Mouse (Mus musculus) forebrain, postnatal 0 days (tissue): ENCODE results near the gene Vamp2. TPM values are rescaled to one million over a fixed set of nuclear protein-coding genes. Genes with fewer than 3 reads are reported as not detected.

Source experiments
- ATAC-seq: fragments of 200-750 bp; cut with Nextera tagmentation; 2 replicates; pipeline ENCODE4 v1.8.0; 2017; ENCODE audit warnings: mild to moderate bottlenecking, moderate library complexity
- DNase-seq: peaks from one replicate; pipeline ENCODE4 v3.0.0-alpha.2; 2015
- H3K27ac ChIP-seq: fragments of 300-500 bp; sonication (generic); 2 replicates; pipeline ENCODE4 v1.5.1; 2014; ENCODE audit warnings: low read depth, mild to moderate bottlenecking, antibody characterized with exemption, low read length, moderate library complexity, mixed read lengths
- H3K27me3 ChIP-seq: fragments of 300-500 bp; sonication (generic); 2 replicates; pipeline ENCODE4 v1.6.1; 2014; ENCODE audit warnings: mild to moderate bottlenecking, low read length, mixed read lengths; ENCODE audit not compliant: insufficient read depth
- H3K36me3 ChIP-seq: fragments of 300-500 bp; sonication (generic); 2 replicates; pipeline ENCODE4 v1.6.1; 2014; ENCODE audit warnings: mild to moderate bottlenecking, moderate library complexity; ENCODE audit not compliant: insufficient read depth
- H3K4me1 ChIP-seq: fragments of 300-500 bp; sonication (generic); 2 replicates; pipeline ENCODE4 v1.6.1; 2014; ENCODE audit warnings: antibody characterized with exemption; ENCODE audit not compliant: insufficient read depth
- H3K4me2 ChIP-seq: fragments of 300-500 bp; sonication (generic); 2 replicates; pipeline ENCODE4 v1.6.1; 2014; ENCODE audit warnings: low read depth, mild to moderate bottlenecking, moderate library complexity
- H3K4me3 ChIP-seq: fragments of 300-500 bp; sonication (generic); 2 replicates; pipeline ENCODE4 v1.5.1; 2014; ENCODE audit warnings: low read depth, low read length, mixed read lengths
- H3K9ac ChIP-seq: fragments of 300-500 bp; sonication (generic); 2 replicates; pipeline ENCODE4 v1.6.1; 2014; ENCODE audit warnings: mild to moderate bottlenecking
- H3K9me3 ChIP-seq: fragments of 300-500 bp; sonication (generic); 2 replicates; pipeline ENCODE4 v1.6.1; 2016; ENCODE audit warnings: low read length
- CTCF ChIP-seq: sonication (generic); IDR thresholded peaks from 2 replicates; pipeline ENCODE4 v1.5.1; 2016; ENCODE audit warnings: antibody characterized with exemption, control low read depth, low read depth
- WGBS: fragments of 180-500 bp; shearing (Covaris S2); extraction: QIAGEN DNeasy Blood & Tissue Kit; methylation state at CpG from one replicate; pipeline ENCODE4 v1.1.7; 2014; 5-methylcytosine and 5-hydroxymethylcytosine counted together
- polyA plus RNA-seq: library from polyadenylated mRNA; unstranded; fragments of >200 nt; fragmentation: Nextera tagmentation; extraction: Ambion mirVana; gene quantifications from 2 replicates; pipeline ENCODE4 v1.2.1, GENCODE M21; 2015
- total RNA-seq: library from RNA; depleted of rRNA; stranded (reverse); fragments of >200 nt; gene quantifications from 2 replicates; pipeline ENCODE4 v1.2.3, GENCODE M21; 2014

The Vamp2 gene
- total and polyA plus RNA-seq, 2 experiments from 2014 or later = 104 to 554 TPM

- peak overlapping the region; percentile 75 for H3K27ac ChIP-seq
- peaks cover 18% of the 10 kb centered on the region for H3K4me1 ChIP-seq
These were observed 33.5 kb downstream of the Vamp2 start for GRCm38 (mm10) chr11:69121741-69122335.

GRCm38 (mm10) chr11:69122336-69122951 is 34.2 kb downstream of the Vamp2 start, which contains the start of gene 9130213A22Rik:
Gene 9130213A22Rik (minus strand): TSS chr11:69122589.
- peaks cover 18% of the 10 kb centered on the region for H3K4me1 ChIP-seq
- no peaks in the 10 kb centered on the region for H3K27me3 ChIP-seq
- peak within 1 kb of the TSS; percentile 73 for H3K9ac ChIP-seq
- peak within 1 kb of the TSS; percentile 96 for H3K4me2 ChIP-seq
- ATAC-seq = peak; percentile 63
- H3K9me3 ChIP-seq = no peaks in the 10 kb centered on the region
- H3K27ac ChIP-seq = peak within 1 kb of the TSS; percentile 75
- 1% methylated on average over 65 of the region's 66 CpGs for WGBS
- H3K4me3 ChIP-seq = peak within 1 kb of the TSS; percentile 85
- H3K36me3 ChIP-seq = no peaks in the 10 kb centered on the region
- peak; percentile 89 for DNase-seq
- TF ChIP-seq CTCF = peak; percentile 79

More at GRCm38 (mm10) chr11:69121741-69122335, 33.5 kb downstream of the Vamp2 start:
- no peak for TF ChIP-seq CTCF
- DNase-seq (peak; percentile 61), ATAC-seq (no peak)
- no peaks in the 10 kb centered on the region for H3K9me3 ChIP-seq
- no peaks in the 10 kb centered on the region for H3K36me3 ChIP-seq
- no peaks in the 10 kb centered on the region for H3K27me3 ChIP-seq
- WGBS = 3% methylated on average over 31 of the region's 32 CpGs
- H3K9ac ChIP-seq = peak overlapping the region; percentile 73
- peak overlapping the region; percentile 96 for H3K4me2 ChIP-seq
- peak overlapping the region; percentile 85 for H3K4me3 ChIP-seq

GRCm38 (mm10) chr11:69123056-69123692 is 34.9 kb downstream of the Vamp2 start:
- DNase-seq = peak; percentile 95
- ATAC-seq = no peak
- peak overlapping the region; percentile 96 for H3K4me2 ChIP-seq
- H3K9me3 ChIP-seq = no peaks in the 10 kb centered on the region
- peak; percentile 52 for TF ChIP-seq CTCF
- peak overlapping the region; percentile 88 for H3K27ac ChIP-seq
- H3K27me3 ChIP-seq = no peaks in the 10 kb centered on the region
- H3K36me3 ChIP-seq = no peaks in the 10 kb centered on the region
- peak overlapping the region; percentile 85 for H3K4me3 ChIP-seq
- H3K4me1 ChIP-seq = peaks cover 18% of the 10 kb centered on the region
- WGBS = under 1% methylated on average over 29 of the region's 29 CpGs
- peak overlapping the region; percentile 73 for H3K9ac ChIP-seq

GRCm38 (mm10) chr11:69123693-69124497 is 35.6 kb downstream of the Vamp2 start:
- Histone ChIP-seq H3K4me3 (peak overlapping the region; percentile 85), H3K4me1 (peaks cover 17% of the 10 kb centered on the region), H3K9ac (peak overlapping the region; percentile 63), H3K4me2 (peak overlapping the region; percentile 96), H3K36me3 (no peaks in the 10 kb centered on the region), H3K27me3 (no peaks in the 10 kb centered on the region), H3K9me3 (no peaks in the 10 kb centered on the region), H3K27ac (peak overlapping the region; percentile 88)
- TF ChIP-seq CTCF = no peak
- under 1% methylated on average over 31 of the region's 31 CpGs for WGBS
- ATAC-seq (peak; percentile 64), DNase-seq (peak; percentile 97)

- H3K9ac ChIP-seq = no peak overlapping the region
- TF ChIP-seq CTCF = no peak
- no peaks in the 10 kb centered on the region for H3K27me3 ChIP-seq
- WGBS = under 1% methylated on average over 3 of the region's 3 CpGs
- ATAC-seq (peak; percentile 47; the same call in 1 of the 2 replicates), DNase-seq (peak; percentile 89)
- H3K9me3 ChIP-seq = no peaks in the 10 kb centered on the region
- H3K4me3 ChIP-seq = peak overlapping the region; percentile 85
- H3K4me1 ChIP-seq = peaks cover 13% of the 10 kb centered on the region
- no peaks in the 10 kb centered on the region for H3K36me3 ChIP-seq
- H3K4me2 ChIP-seq = peak overlapping the region; percentile 96
- H3K27ac ChIP-seq = peak overlapping the region; percentile 88; the same call in 1 of the 2 replicates
These were observed 36.2 kb downstream of the Vamp2 start for GRCm38 (mm10) chr11:69124498-69124847.

- Histone ChIP-seq H3K27ac (peak overlapping the region; percentile 85), H3K36me3 (no peaks in the 10 kb centered on the region), H3K9me3 (no peaks in the 10 kb centered on the region), H3K27me3 (no peaks in the 10 kb centered on the region), H3K4me3 (peak overlapping the region; percentile 56), H3K4me1 (peaks cover 8% of the 10 kb centered on the region), H3K4me2 (peak overlapping the region; percentile 62), H3K9ac (peak overlapping the region; percentile 59)
- DNase-seq (peak; percentile 95), ATAC-seq (peak; percentile 50)
- TF ChIP-seq CTCF = peak; percentile 55
- 1% methylated on average over 24 of the region's 24 CpGs for WGBS
These were observed 37.0 kb downstream of the Vamp2 start for GRCm38 (mm10) chr11:69125041-69125851.
